Mouse (Mus musculus) spleen, adult 2 months (tissue): ENCODE data around the gene Svep1. TPM values are rescaled to one million over a fixed set of nuclear protein-coding genes. Genes with fewer than 3 reads are reported as not detected.

Source experiments
- DNase-seq, 2 experiments: peaks; one replicate each; pipeline versions ENCODE4 v3.0.0 to v3.0.0-alpha.2; 2012 to 2021; ENCODE audit warnings: low spot score in 2 of 2, low read depth in 1 of 2
- H3K27ac ChIP-seq: fragments of 200-500 bp; 2 replicates; pipeline ENCODE4 v1.5.1; 2012; ENCODE audit warnings: low read length, inconsistent platforms; ENCODE audit not compliant: insufficient read depth
- H3K27me3 ChIP-seq: fragments of 200-500 bp; 2 replicates; pipeline ENCODE4 v1.6.1; 2012; ENCODE audit warnings: mild to moderate bottlenecking, moderate library complexity, low read length, inconsistent platforms; ENCODE audit not compliant: control insufficient read depth, insufficient read depth
- H3K36me3 ChIP-seq: fragments of 200-500 bp; 2 replicates; pipeline ENCODE4 v1.6.1; 2012; ENCODE audit warnings: mild to moderate bottlenecking, low read length, inconsistent platforms; ENCODE audit not compliant: control insufficient read depth, insufficient read depth
- H3K4me1 ChIP-seq: fragments of 200-500 bp; 2 replicates; pipeline ENCODE4 v1.6.1; 2011; ENCODE audit warnings: inconsistent platforms; ENCODE audit not compliant: control insufficient read depth, insufficient read depth, insufficient read length
- H3K4me3 ChIP-seq: fragments of 200-500 bp; 2 replicates; pipeline ENCODE4 v1.5.1; 2011; ENCODE audit warnings: mild to moderate bottlenecking, inconsistent platforms; ENCODE audit not compliant: insufficient read depth, insufficient read length; ENCODE audit errors: extremely low read depth
- CTCF ChIP-seq: fragments of 200-500 bp; IDR thresholded peaks from 2 replicates; pipeline ENCODE4 v1.5.1; 2011; ENCODE audit warnings: mild to moderate bottlenecking, inconsistent platforms; ENCODE audit not compliant: insufficient read depth, insufficient read length, insufficient replicate concordance; ENCODE audit errors: extremely low read depth
- POLR2A ChIP-seq: fragments of 200-500 bp; IDR thresholded peaks from 2 replicates; pipeline ENCODE4 v1.6.1; 2011; ENCODE audit warnings: low read depth, low read length, inconsistent platforms
- WGBS: fragments of 180-500 bp; shearing (Covaris S2); methylation state at CpG from one replicate; pipeline ENCODE4 v1.1.7; 2018; 5-methylcytosine and 5-hydroxymethylcytosine counted together
- polyA plus RNA-seq: library from polyadenylated mRNA; depleted of rRNA; stranded (reverse); fragments of >200 nt; gene quantifications from 2 replicates; pipeline ENCODE4 v1.2.3, GENCODE M21; 2012

Gene Svep1
- polyA plus RNA-seq, 1 experiment = 7.6 TPM

DNA sequence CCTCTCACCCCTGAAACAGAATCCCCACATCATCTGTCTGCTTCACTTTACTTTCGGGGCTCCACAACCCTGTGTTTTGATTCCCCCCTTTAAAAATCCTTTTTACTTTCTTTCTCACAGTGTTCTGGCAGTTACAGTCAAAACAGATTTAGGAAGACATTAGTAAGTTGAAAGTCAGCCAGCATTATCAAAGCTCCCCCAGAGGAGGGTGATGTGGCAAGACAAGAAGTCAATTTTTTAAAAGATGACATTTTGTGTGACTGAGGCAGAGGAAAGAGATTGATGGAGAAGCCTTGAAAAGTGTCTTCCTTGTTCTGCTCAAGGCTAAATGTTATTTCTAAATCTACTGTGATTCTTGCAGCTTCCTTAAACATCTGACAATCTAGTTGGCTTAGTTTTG is 119.9 kb downstream of the Svep1 start:
- no peak for DNase-seq
- Histone ChIP-seq H3K4me1 (no peaks in the 10 kb centered on the region), H3K27me3 (no peaks in the 10 kb centered on the region), H3K27ac (no peak overlapping the region), H3K36me3 (no peaks in the 10 kb centered on the region), H3K4me3 (no peak overlapping the region)
- TF ChIP-seq CTCF (no peak), POLR2A (no peak)
- 54% methylated on average over 1 of the region's 1 CpGs for WGBS

DNA sequence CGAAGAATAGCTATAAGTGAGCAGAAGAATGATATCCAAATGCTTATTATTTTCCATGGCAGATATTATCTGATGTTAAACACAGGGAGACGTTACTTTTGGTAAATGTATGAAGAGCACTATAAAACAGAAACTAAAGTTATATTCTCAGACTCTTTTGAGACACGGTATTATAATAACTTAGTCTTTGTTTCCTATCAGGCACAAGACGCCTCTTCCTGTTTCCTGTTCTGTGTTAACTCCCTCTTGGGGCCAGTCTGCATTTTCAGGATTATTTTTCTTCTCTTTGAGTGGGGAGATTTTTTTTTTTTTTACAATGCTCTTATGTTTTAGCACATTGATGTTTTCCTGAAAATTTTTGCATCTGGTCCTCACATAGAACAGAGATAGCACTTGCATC is 120.5 kb downstream of the Svep1 start:
- DNase-seq = no peak
- Histone ChIP-seq H3K4me3 (no peak overlapping the region), H3K4me1 (no peaks in the 10 kb centered on the region), H3K27ac (no peak overlapping the region), H3K27me3 (no peaks in the 10 kb centered on the region), H3K36me3 (no peaks in the 10 kb centered on the region)
- TF ChIP-seq POLR2A = no peak
- TF ChIP-seq CTCF = no peak
- 6% methylated on average over 4 of the region's 4 CpGs for WGBS

GRCm38 (mm10) chr4:58085340-58085739 is 121.3 kb downstream of the Svep1 start:
- H3K4me3 ChIP-seq = no peak overlapping the region
- H3K27me3 ChIP-seq = no peaks in the 10 kb centered on the region
- no peak for TF ChIP-seq POLR2A
- no peak for TF ChIP-seq CTCF
- DNase-seq = no peak
- no peaks in the 10 kb centered on the region for H3K36me3 ChIP-seq
- WGBS = 83% methylated on average over 3 of the region's 3 CpGs
- no peaks in the 10 kb centered on the region for H3K4me1 ChIP-seq
- no peak overlapping the region for H3K27ac ChIP-seq

GRCm38 (mm10) chr4:58084155-58084554 is 122.5 kb downstream of the Svep1 start:
- no peak for DNase-seq
- H3K27me3 ChIP-seq = no peaks in the 10 kb centered on the region
- WGBS = 93% methylated on average over 5 of the region's 5 CpGs
- H3K4me1 ChIP-seq = no peaks in the 10 kb centered on the region
- H3K27ac ChIP-seq = no peak overlapping the region
- H3K4me3 ChIP-seq = no peak overlapping the region
- H3K36me3 ChIP-seq = no peaks in the 10 kb centered on the region
- TF ChIP-seq CTCF = no peak
- no peak for TF ChIP-seq POLR2A

DNA sequence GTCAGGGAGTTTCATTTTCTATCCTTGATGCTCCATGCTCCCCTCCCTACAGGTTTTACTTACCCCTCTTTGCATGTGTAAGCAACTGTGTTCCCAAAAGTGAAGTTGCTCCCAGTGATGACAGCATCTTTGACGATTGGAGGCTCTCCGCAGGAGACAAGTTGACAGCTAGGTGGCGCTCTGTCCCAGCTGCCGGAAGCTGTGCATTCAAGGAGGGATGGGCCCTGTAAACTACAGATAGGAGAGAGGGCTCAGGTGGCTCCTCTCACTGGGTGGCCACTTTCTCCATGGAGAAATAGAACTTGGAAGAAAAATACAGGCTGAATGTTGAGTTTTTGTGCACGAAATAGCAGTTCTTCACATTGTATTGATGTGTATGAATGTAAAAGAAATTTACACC is 124.1 kb downstream of the Svep1 start:
- Histone ChIP-seq H3K27me3 (no peaks in the 10 kb centered on the region), H3K4me1 (no peaks in the 10 kb centered on the region), H3K27ac (no peak overlapping the region), H3K4me3 (no peak overlapping the region), H3K36me3 (no peaks in the 10 kb centered on the region)
- peak; percentile 12 to 51 for DNase-seq
- WGBS = 22% methylated on average over 5 of the region's 5 CpGs
- TF ChIP-seq POLR2A (no peak), CTCF (peak; percentile 82)

- Histone ChIP-seq H3K27ac (no peak overlapping the region), H3K4me1 (no peaks in the 10 kb centered on the region), H3K36me3 (no peaks in the 10 kb centered on the region), H3K4me3 (no peak overlapping the region), H3K27me3 (no peaks in the 10 kb centered on the region)
- 28% methylated on average over 10 of the region's 10 CpGs for WGBS
- peak; percentile 17 to 29 for DNase-seq
- peak; percentile 68; the same call in 1 of the 2 replicates for TF ChIP-seq CTCF
- TF ChIP-seq POLR2A = no peak
Observed at GRCm38 (mm10) chr4:58079631-58080030, 127.0 kb downstream of the Svep1 start.

- DNase-seq = no peak
- Histone ChIP-seq H3K27me3 (no peaks in the 10 kb centered on the region), H3K4me3 (no peak overlapping the region), H3K27ac (no peak overlapping the region), H3K36me3 (no peaks in the 10 kb centered on the region), H3K4me1 (no peaks in the 10 kb centered on the region)
- 48% methylated on average over 6 of the region's 6 CpGs for WGBS
- TF ChIP-seq CTCF (no peak), POLR2A (no peak)
Observed at GRCm38 (mm10) chr4:58077950-58078349, 128.7 kb downstream of the Svep1 start.

GRCm38 (mm10) chr4:58077536-58077935 is 129.1 kb downstream of the Svep1 start:
- 91% methylated on average over 4 of the region's 4 CpGs for WGBS
- no peak for DNase-seq
- Histone ChIP-seq H3K4me3 (no peak overlapping the region), H3K4me1 (no peaks in the 10 kb centered on the region), H3K36me3 (no peaks in the 10 kb centered on the region), H3K27ac (no peak overlapping the region), H3K27me3 (no peaks in the 10 kb centered on the region)
- TF ChIP-seq CTCF (no peak), POLR2A (no peak)
